Mouse (Mus musculus): ENCODE data around the gene Hist2h3b. TPM values are rescaled to one million over a fixed set of nuclear protein-coding genes. Genes with fewer than 3 reads are reported as not detected.
"Not testable (repeated sequence)": the region's sequence is repeated elsewhere in the genome, so short reads cannot be mapped to it uniquely, and the experiment has no call there.

Gene Hist2h3b
- total RNA-seq, 2 experiments from 2014 or later, result 26.9 to 33.5 TPM

DNA sequence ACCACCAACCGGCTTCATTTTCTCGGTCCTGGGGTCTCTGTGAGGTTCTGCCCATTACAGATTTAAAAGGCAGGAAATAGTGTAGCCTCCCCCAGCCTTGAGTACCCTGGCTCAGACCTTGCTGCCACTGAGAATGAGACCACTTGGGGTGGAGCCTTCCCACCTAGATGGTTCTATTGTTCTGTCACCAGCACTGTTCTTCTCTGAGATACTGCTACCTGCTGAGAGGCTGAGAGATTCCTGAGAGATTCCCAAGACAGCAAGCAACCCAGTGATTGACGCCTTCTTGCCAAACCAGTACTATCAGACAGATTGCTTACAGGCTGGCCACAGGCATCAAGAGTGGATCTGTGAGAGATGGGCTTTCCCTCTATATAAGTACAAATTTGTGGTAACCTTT, 20.7 kb downstream of the Hist2h3b start:
- intact Hi-C loops (cut with DNase I), result no loop called here
- DNase-seq, result no peak

DNA sequence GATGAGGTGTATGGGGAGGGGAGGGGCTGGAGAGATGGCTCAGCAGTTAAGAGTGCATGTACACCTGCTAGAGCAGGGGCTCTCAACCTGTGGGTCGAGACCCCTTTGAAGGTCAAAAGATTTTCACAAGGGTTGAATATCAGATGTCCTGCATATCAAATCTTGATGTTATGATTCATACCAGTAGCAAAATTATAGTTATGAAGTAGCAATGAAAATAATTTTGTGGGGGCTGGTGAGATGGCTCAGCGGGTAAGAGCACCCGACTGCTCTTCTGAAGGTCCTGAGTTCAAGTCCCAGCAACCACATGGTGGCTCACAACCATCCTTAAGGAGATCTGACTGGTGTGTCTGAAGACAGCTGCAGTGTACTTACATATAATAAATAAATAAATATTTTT, 22.3 kb downstream of the Hist2h3b start:
- DNase-seq; intact Hi-C loops (cut with DNase I): not testable (repeated sequence)

GRCm38 (mm10) chr3:96292641-96293040, 24.2 kb downstream of the Hist2h3b start:
- DNase-seq, result no peak
- intact Hi-C loops (cut with DNase I), result no loop called here

GRCm38 (mm10) chr3:96293368-96293767, 24.9 kb downstream of the Hist2h3b start:
- DNase-seq, result no peak
- intact Hi-C loops (cut with DNase I), result no loop called here

- intact Hi-C loops (cut with DNase I), result no loop called here
- no peak for DNase-seq
Measured at GRCm38 (mm10) chr3:96293787-96294186, 25.3 kb downstream of the Hist2h3b start, which contains the start of gene Fcgr1. Gene Fcgr1 (minus strand): TSS chr3:96293969.

DNA sequence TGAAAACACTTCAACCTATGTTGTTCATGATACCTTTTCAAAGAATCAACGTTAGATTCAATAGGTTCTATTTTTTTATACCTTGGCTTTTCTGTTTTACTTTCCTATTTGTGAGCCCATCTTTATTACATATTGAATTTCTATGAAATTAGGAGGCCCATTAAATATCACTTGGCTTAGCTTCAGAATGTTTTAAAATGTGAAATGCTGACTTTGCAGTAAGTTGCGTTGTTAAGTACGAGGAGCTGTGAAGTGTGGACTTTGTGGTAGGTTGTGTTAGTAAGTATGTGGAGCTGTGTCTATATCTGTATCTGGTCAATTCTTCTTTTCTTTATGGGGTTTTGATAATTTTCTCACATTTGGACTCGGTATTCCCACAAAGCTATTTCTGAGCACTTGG, 29.9 kb downstream of the Hist2h3b start:
- DNase-seq, result no peak
- intact Hi-C loops (cut with DNase I), result no loop called here

DNA sequence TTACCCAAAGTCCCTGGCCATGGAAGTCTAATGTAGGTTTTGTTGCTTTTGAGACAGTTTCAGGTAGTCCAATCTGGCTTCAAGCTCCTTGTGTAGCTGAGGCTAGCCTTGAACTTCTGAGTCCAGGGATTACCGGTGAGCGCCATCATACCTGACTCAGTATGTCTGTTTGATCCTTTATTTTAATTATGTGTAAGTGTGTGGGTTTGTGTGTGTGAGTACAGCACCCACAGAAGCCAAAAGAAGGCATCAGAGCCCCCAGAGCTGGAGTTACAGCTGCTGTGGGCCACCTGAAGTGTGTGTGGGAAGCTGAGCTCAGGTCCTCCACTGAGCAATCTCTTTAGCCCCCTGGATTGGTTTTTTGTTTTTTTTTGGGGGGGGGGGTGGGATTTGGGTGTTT, 31.1 kb downstream of the Hist2h3b start:
- no peak for DNase-seq
- intact Hi-C loops (cut with DNase I), result no loop called here

GRCm38 (mm10) chr3:96300706-96301529, 32.5 kb downstream of the Hist2h3b start:
- intact Hi-C loops (cut with DNase I), result no loop called here

DNA sequence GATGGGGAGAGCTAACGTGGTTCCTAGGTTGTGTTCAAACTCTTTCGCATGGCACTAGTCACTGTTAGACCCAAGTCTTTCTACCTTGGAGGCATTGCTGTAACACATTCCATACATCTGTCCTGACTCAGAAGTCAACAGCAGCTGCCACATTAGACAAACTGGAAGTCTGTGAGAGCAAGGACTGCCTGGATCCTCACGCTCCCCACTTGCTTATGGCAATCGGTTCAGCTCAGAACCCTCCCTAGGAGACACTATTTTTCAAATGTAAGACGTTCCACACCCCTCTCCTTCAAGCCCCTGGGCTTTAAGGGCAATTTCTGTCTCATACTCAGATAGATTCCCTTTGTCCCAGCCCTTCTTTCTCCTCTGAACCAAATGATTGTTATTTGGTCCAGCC, 33.6 kb downstream of the Hist2h3b start:
- intact Hi-C loops (cut with DNase I), result no loop called here
- no peak for DNase-seq

More at GRCm38 (mm10) chr3:96300706-96301529, 32.5 kb downstream of the Hist2h3b start:
- no peak for DNase-seq

DNA sequence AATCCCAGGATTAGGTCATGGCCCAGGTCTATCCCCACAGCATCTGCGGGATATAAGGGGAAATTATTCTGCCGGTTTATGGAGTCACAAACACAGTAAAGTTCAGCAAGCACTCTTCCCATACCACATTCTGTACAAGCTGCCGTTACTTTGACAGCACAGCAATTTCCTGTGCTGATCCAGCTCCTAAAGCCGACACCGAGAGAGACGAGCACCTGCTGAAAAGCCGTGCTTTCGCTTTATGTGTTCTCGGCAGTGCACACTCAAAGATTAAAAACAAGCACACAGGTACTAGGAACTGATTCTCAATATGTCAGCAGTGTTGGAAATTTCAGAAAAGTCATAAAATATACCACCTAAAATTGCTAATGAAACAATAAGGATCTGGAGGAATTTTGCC, 38.1 kb downstream of the Hist2h3b start:
- no peak for DNase-seq
- intact Hi-C loops (cut with DNase I), result no loop called here

GRCm38 (mm10) chr3:96309441-96309840, 41.0 kb downstream of the Hist2h3b start:
- intact Hi-C loops (cut with DNase I), result no loop called here
- DNase-seq, result no peak

DNA sequence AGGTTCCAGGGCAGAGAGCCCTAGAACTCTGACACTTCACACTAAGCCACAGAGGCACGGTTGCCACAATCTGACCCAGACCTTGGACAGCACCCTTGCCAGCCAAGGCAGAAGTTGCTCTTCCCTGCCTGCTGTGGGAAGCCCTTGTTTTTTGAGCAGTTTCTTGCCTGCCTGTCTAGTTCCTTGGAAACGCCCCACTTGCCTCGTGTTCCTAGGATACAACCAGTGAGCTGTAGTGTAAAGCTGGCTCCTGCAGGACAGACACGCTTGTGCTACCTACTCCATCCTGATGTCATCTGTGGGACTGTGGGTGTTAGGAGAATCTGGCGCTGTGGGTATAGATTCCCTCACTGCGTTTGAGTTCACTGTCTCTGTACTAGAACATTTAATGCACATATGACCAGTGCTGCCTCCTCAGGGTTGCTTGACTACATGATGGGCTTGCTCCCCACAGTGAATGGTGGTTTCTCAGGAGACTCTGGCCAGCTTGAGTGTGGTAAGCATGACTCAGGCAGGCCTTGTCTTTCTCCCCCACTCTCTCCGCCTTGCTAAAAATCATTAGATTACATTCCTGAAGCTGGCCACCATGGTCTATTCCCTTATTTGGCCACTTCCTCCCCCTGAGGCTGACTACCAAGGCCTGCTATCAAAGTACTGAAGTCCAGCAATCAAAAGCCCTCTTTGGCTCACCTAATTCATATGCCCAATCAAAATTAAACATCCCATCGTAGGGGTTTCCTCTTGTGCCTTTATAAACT, 44.1 kb downstream of the Hist2h3b start:
- DNase-seq, result no peak
- intact Hi-C loops (cut with DNase I), result no loop called here

Small RNA genes within 50 kb of the gene (microRNA-seq; reads per million reads assigned to microRNA genes)
- 0 to 0.74 reads per million in 2 experiments for gene Gm44492
- 0 reads per million in 2 experiments for gene Gm47311
- gene Gm47313, result 0 reads per million in 2 experiments

Other genes starting within 250 kb of the Hist2h3b start
- gene Vps45, start 210.2 kb upstream of the Hist2h3b start, total RNA-seq (2021), result 10 to 100 TPM; 13.4 to 17.5 TPM
- gene Otud7b, start 164.1 kb upstream of the Hist2h3b start, total RNA-seq (2021), result 10 to 100 TPM; 46.6 to 49.0 TPM
- 1 to 10 TPM; 1.6 to 2.3 TPM for gene Mtmr11, start 106.7 kb upstream of the Hist2h3b start, total RNA-seq (2021)
- gene Sf3b4, start 96.3 kb upstream of the Hist2h3b start, total RNA-seq (2021), result 10 to 100 TPM; 10.7 to 11.6 TPM
- gene Sv2a, start 87.5 kb upstream of the Hist2h3b start, total RNA-seq (2021), result 1 to 10 TPM in 1 of 2 experiments, under 1 TPM in 1; 0.37 to 1.5 TPM
- gene Bola1, start 48.9 kb upstream of the Hist2h3b start, total RNA-seq (2021), result 10 to 100 TPM; 20.8 to 24.6 TPM
- under 1 TPM in 1 of 2 experiments, not detected in 1; 0.92 TPM for gene Hist2h2ab, start 48.8 kb upstream of the Hist2h3b start, total RNA-seq (2021)
- 10 to 100 TPM in 1 of 2 experiments, 1 to 10 TPM in 1; 9.9 to 10.3 TPM for gene Hist2h2ac, start 47.8 kb upstream of the Hist2h3b start, total RNA-seq (2021)
- 1 to 10 TPM; 4.5 to 5.3 TPM for gene Hist2h2be, start 47.5 kb upstream of the Hist2h3b start, total RNA-seq (2021)
- 1 to 10 TPM; 7.6 to 8.3 TPM for gene Hist2h3c2, start 29.5 kb upstream of the Hist2h3b start, total RNA-seq (2021)
- 100 to 1,000 TPM; 189 to 208 TPM for gene Hist2h2aa2, start 28.4 kb upstream of the Hist2h3b start, total RNA-seq (2021)
- gene Hist2h2aa1, start 23.2 kb upstream of the Hist2h3b start, total RNA-seq (2021), result 1 to 10 TPM; 2.9 to 7.9 TPM
- gene Hist2h3c1, start 22.0 kb upstream of the Hist2h3b start, total RNA-seq (2021), result not detected
- 1 to 10 TPM; 5.9 to 6.8 TPM for gene Hist2h4, start 5.3 kb upstream of the Hist2h3b start, total RNA-seq (2021)
- 10 to 100 TPM; 28.9 to 35.3 TPM for gene Hist2h2bb, start 1.1 kb downstream of the Hist2h3b start, total RNA-seq (2021)
- gene Fcgr1, start 25.3 kb downstream of the Hist2h3b start, total RNA-seq (2021), result under 1 TPM; 0.10 to 0.30 TPM
- not detected for gene BC107364, start 183.7 kb downstream of the Hist2h3b start, total RNA-seq (2021)

Measured in gastrocnemius, postnatal 36 days (tissue).